Mouse (Mus musculus) limb, embryonic 14.5 days (tissue): ENCODE results near the gene B4galt2. TPM values are rescaled to one million over a fixed set of nuclear protein-coding genes. Genes with fewer than 3 reads are reported as not detected.

ENCODE experiments used
- ATAC-seq: fragments of 200-750 bp; cut with Nextera tagmentation; 2 replicates; pipeline ENCODE4 v1.8.0; 2017; ENCODE audit warnings: low read depth, moderate number of reproducible peaks, moderate TSS enrichment; ENCODE audit not compliant: low FRiP score
- DNase-seq: peaks from one replicate; pipeline ENCODE4 v3.0.0-alpha.2; 2015; ENCODE audit warnings: low spot score
- H3K27ac ChIP-seq: fragments of 300-500 bp; sonication (generic); replicated peaks from 2 replicates; pipeline ENCODE4 v1.5.1; 2014; ENCODE audit warnings: low read depth, mild to moderate bottlenecking, low read length, moderate library complexity, mixed read lengths
- H3K27me3 ChIP-seq: fragments of 300-500 bp; sonication (generic); 2 replicates; pipeline ENCODE4 v1.6.1; 2014; ENCODE audit warnings: low read length, mixed read lengths; ENCODE audit not compliant: control insufficient read depth, insufficient read depth
- H3K36me3 ChIP-seq: fragments of 300-500 bp; sonication (generic); 2 replicates; pipeline ENCODE4 v1.6.1; 2014; ENCODE audit warnings: mild to moderate bottlenecking, low read length, moderate library complexity, mixed read lengths; ENCODE audit not compliant: control insufficient read depth, insufficient read depth
- H3K4me1 ChIP-seq: fragments of 300-500 bp; sonication (generic); 2 replicates; pipeline ENCODE4 v1.6.1; 2014; ENCODE audit warnings: antibody characterized with exemption, low read length, mixed read lengths; ENCODE audit not compliant: control insufficient read depth, insufficient read depth
- H3K4me2 ChIP-seq: fragments of 300-500 bp; sonication (generic); replicated peaks from 2 replicates; pipeline ENCODE4 v1.6.1; 2014; ENCODE audit warnings: low read depth, mild to moderate bottlenecking, low read length, moderate library complexity; ENCODE audit not compliant: severe bottlenecking
- H3K4me3 ChIP-seq: fragments of 300-500 bp; sonication (generic); replicated peaks from 2 replicates; pipeline ENCODE4 v1.5.1; 2014; ENCODE audit warnings: low read length
- H3K9ac ChIP-seq: fragments of 300-500 bp; sonication (generic); 2 replicates; pipeline ENCODE4 v1.6.1; 2014; ENCODE audit warnings: mild to moderate bottlenecking, low read depth, low read length, moderate library complexity; ENCODE audit not compliant: severe bottlenecking
- H3K9me3 ChIP-seq: fragments of 300-500 bp; sonication (generic); 2 replicates; pipeline ENCODE4 v1.6.1; 2016; ENCODE audit warnings: low read length; ENCODE audit not compliant: control insufficient read depth
- POLR2A ChIP-seq: fragments of 200-500 bp; IDR thresholded peaks from 2 replicates; pipeline ENCODE4 v1.8.0; 2012; ENCODE audit warnings: inconsistent platforms, mild to moderate bottlenecking, moderate library complexity, borderline replicate concordance; ENCODE audit not compliant: insufficient read depth, insufficient read length; ENCODE audit errors: extremely low read depth
- WGBS: fragments of 180-500 bp; shearing (Covaris S2); extraction: QIAGEN DNeasy Blood & Tissue Kit; methylation state at CpG from one replicate; pipeline ENCODE4 v1.1.7; 2014; 5-methylcytosine and 5-hydroxymethylcytosine counted together
- polyA plus RNA-seq, 2 experiments: library from polyadenylated mRNA; depleted of rRNA in 1 of 2; stranded (reverse) in 1 of 2; unstranded in 1 of 2; fragments of >200 nt; fragmentation: Nextera tagmentation in 1 of 2; extraction: Ambion mirVana in 1 of 2; gene quantifications; 2 replicates each; pipeline versions ENCODE4 v1.2.1 to v1.2.3; 2012 to 2014

Gene B4galt2
- polyA plus RNA-seq, 2 experiments, result 43.4 to 95.4 TPM

DNA sequence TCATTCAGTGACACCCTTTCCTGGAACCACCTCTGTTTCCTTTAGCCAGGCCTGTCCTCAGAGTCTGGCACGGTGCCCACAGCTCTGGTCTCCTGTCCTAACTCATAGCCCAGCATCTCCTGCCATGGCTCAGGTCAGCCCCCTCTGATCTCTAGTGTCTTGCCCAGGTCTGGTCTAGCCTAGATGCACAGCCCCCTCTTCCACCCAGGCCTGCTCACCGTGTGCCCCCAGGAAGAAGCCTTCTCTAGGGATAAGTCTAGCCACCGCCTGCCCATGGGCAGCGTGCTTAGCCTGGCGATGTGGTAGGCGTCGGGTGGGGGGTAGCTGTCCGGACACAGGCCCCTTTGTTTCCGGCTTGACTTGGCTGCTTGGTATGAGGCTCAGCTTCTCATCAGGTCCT, 28.1 kb downstream of the B4galt2 start:
- Histone ChIP-seq H3K27ac (no peak overlapping the region), H3K9me3 (no peaks in the 10 kb centered on the region), H3K9ac (no peak overlapping the region), H3K4me2 (no peak overlapping the region), H3K27me3 (no peaks in the 10 kb centered on the region), H3K4me3 (no peak overlapping the region), H3K4me1 (no peaks in the 10 kb centered on the region), H3K36me3 (peaks cover 15% of the 10 kb centered on the region)
- WGBS, result 69% methylated on average over 9 of the region's 9 CpGs
- no peak for ATAC-seq
- no peak for TF ChIP-seq POLR2A
- DNase-seq, result no peak

DNA sequence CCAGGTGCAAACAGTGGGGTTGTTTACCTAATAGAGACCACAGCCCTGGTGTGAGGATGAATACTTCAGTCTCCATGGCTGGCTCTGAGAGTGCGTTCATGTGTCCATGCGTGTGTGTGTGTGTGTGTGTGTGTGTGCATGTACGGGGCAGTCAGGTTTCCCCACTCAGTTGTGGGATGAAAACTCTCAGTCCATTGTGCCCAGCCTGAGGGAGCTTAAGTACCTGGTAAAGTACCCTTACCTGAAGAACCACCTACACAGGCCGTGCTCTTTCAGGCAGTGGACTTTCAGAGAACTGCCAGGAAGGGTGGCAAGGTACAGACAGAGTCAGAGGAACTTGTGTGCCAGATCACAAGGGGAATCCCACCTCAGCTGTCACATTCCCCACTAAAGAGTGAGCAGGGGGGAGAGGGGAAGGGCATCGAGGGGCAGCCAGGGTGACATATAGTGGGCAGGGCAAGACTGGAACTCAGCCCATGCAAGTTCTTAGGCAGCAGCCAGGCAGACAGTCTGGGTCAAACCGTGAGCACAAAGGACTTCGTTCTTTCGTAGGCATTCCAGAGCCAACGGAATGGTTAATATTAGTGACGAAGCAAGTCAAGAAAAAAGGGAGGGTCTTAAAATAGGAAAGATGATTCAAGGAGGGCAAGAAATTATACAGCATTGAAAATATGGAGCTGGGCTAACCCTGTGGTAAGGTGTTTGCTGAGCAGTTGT, 31.0 kb downstream of the B4galt2 start:
- no peak overlapping the region for H3K4me3 ChIP-seq
- ATAC-seq (no peak), DNase-seq (no peak)
- 85% methylated on average over 10 of the region's 10 CpGs for WGBS
- no peaks in the 10 kb centered on the region for H3K4me1 ChIP-seq
- no peak overlapping the region for H3K27ac ChIP-seq
- H3K4me2 ChIP-seq, result no peak overlapping the region
- no peaks in the 10 kb centered on the region for H3K9me3 ChIP-seq
- H3K27me3 ChIP-seq, result no peaks in the 10 kb centered on the region
- H3K36me3 ChIP-seq, result peaks cover 16% of the 10 kb centered on the region
- no peak overlapping the region for H3K9ac ChIP-seq
- TF ChIP-seq POLR2A, result no peak

DNA sequence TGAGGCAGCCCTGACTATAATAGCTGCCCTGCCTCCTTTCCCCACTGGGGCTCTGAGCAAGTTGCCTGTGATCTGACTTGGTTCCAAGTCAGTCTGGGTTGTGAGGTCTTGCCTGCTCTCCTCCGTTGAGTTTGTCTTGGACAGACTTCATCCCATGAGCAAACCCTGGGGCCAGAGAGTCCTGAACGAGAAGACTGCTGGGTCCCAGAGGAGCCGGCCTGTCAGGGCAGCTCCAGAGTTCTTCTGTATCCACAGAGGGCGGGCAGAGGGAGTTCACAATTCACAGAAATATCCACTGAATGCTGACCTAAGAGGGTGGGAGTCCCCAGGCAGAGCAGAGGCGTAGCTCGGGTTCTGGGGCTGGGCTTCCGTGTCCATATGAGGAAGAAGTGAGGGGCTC, 32.4 kb downstream of the B4galt2 start:
- WGBS, result 73% methylated on average over 7 of the region's 7 CpGs
- TF ChIP-seq POLR2A, result no peak
- Histone ChIP-seq H3K9me3 (no peaks in the 10 kb centered on the region), H3K4me2 (no peak overlapping the region), H3K36me3 (peaks cover 13% of the 10 kb centered on the region; the same call in 1 of the 2 replicates), H3K4me3 (no peak overlapping the region), H3K4me1 (no peaks in the 10 kb centered on the region), H3K27me3 (no peaks in the 10 kb centered on the region), H3K27ac (no peak overlapping the region), H3K9ac (no peak overlapping the region)
- no peak for ATAC-seq
- no peak for DNase-seq

DNA sequence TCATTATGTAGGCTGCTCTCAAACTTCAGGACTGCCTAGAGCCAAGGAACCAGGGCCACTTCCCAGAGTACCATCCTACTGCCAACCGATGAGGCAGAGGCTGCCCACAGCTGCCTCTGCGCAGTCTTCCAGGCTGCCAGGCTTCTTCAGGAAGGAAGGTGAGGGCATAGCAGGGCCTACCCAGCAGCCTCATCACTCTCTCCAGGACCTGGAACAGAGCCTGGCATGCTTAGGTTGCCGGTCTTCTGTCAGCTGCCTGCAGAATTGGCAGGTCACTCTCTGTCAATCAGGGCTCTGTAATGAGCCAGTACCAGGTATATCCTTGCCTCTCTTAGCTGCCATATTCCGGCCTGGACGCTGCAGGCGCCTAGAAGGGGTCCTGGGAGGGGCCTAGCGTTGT, 33.1 kb downstream of the B4galt2 start:
- DNase-seq, result no peak
- no peak overlapping the region for H3K9ac ChIP-seq
- no peak overlapping the region for H3K4me3 ChIP-seq
- H3K36me3 ChIP-seq, result peaks cover 15% of the 10 kb centered on the region
- WGBS, result 76% methylated on average over 7 of the region's 7 CpGs
- no peaks in the 10 kb centered on the region for H3K9me3 ChIP-seq
- no peak overlapping the region for H3K4me2 ChIP-seq
- TF ChIP-seq POLR2A, result no peak
- ATAC-seq, result no peak
- H3K27me3 ChIP-seq, result no peaks in the 10 kb centered on the region
- H3K27ac ChIP-seq, result no peak overlapping the region
- H3K4me1 ChIP-seq, result no peaks in the 10 kb centered on the region

DNA sequence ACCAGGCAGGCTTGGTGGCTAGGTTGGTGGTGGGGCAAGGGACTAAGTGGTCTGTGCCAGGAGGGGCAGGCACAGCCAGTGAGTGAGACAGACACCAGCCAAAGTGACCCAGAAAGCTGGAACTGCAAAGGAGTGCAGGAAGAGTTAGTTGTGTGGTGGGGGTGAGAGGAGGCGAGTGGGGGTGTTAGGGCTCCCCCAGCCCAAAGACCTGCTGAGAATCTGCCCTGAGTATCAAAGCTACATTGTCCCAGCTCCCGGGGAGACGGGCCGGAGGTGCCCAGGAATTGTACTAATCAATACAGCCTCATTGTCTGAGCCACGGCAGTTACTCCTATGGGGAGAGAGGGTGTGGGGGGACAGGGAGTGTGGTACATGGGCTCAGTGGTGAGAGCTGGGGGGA, 33.8 kb downstream of the B4galt2 start:
- Histone ChIP-seq H3K4me1 (no peaks in the 10 kb centered on the region), H3K4me2 (no peak overlapping the region), H3K9me3 (no peaks in the 10 kb centered on the region), H3K36me3 (peaks cover 15% of the 10 kb centered on the region), H3K27me3 (no peaks in the 10 kb centered on the region), H3K9ac (no peak overlapping the region), H3K27ac (no peak overlapping the region), H3K4me3 (no peak overlapping the region)
- ATAC-seq (no peak), DNase-seq (no peak)
- no peak for TF ChIP-seq POLR2A
- WGBS, result 81% methylated on average over 5 of the region's 5 CpGs
